Mouse (Mus musculus) limb, embryonic 11.5 days (tissue): Measurements from ENCODE around the gene Olfr209. TPM values are rescaled to one million over a fixed set of nuclear protein-coding genes. Genes with fewer than 3 reads are reported as not detected.
"Not testable (repeated sequence)": the region's sequence is repeated elsewhere in the genome, so short reads cannot be mapped to it uniquely, and the experiment has no call there.

Experiments used
- ATAC-seq: fragments of 200-750 bp; cut with Nextera tagmentation; 2 replicates; pipeline ENCODE4 v1.8.0; 2017; ENCODE audit warnings: low read depth; ENCODE audit not compliant: insufficient number of reproducible peaks, low FRiP score, low TSS enrichment
- DNase-seq: peaks from one replicate; pipeline ENCODE4 v3.0.0-alpha.2; 2015; ENCODE audit warnings: low spot score
- H3K27ac ChIP-seq: fragments of 300-500 bp; sonication (generic); replicated peaks from 2 replicates; pipeline ENCODE4 v1.5.1; 2014; ENCODE audit warnings: low read depth, mild to moderate bottlenecking, low read length
- H3K27me3 ChIP-seq: fragments of 300-500 bp; sonication (generic); 2 replicates; pipeline ENCODE4 v1.6.1; 2014; ENCODE audit warnings: mild to moderate bottlenecking, low read length, mixed read lengths; ENCODE audit not compliant: control insufficient read depth, insufficient read depth
- H3K36me3 ChIP-seq: fragments of 300-500 bp; sonication (generic); 2 replicates; pipeline ENCODE4 v1.6.1; 2014; ENCODE audit warnings: mild to moderate bottlenecking, low read length, moderate library complexity, mixed read lengths; ENCODE audit not compliant: control insufficient read depth, insufficient read depth
- H3K4me1 ChIP-seq: fragments of 300-500 bp; sonication (generic); 2 replicates; pipeline ENCODE4 v1.6.1; 2014; ENCODE audit warnings: low read length, mixed read lengths; ENCODE audit not compliant: control insufficient read depth, insufficient read depth
- H3K4me2 ChIP-seq: fragments of 300-500 bp; sonication (generic); 2 replicates; pipeline ENCODE4 v1.6.1; 2014; ENCODE audit warnings: low read depth, mild to moderate bottlenecking, moderate library complexity; ENCODE audit not compliant: severe bottlenecking
- H3K4me3 ChIP-seq: fragments of 300-500 bp; sonication (generic); 2 replicates; pipeline ENCODE4 v1.5.1; 2014; ENCODE audit warnings: low read depth, low read length
- H3K9ac ChIP-seq: fragments of 300-500 bp; sonication (generic); 2 replicates; pipeline ENCODE4 v1.6.1; 2014; ENCODE audit warnings: mild to moderate bottlenecking, low read length
- H3K9me3 ChIP-seq: fragments of 300-500 bp; sonication (generic); 2 replicates; pipeline ENCODE4 v1.6.1; 2016; ENCODE audit warnings: low read length; ENCODE audit not compliant: control insufficient read depth
- WGBS: fragments of 180-500 bp; shearing (Covaris S2); extraction: QIAGEN DNeasy Blood & Tissue Kit; methylation state at CpG from one replicate; pipeline ENCODE4 v1.1.7; 2014; 5-methylcytosine and 5-hydroxymethylcytosine counted together
- polyA plus RNA-seq: library from polyadenylated mRNA; unstranded; fragments of >200 nt; fragmentation: Nextera tagmentation; extraction: Ambion mirVana; gene quantifications from 2 replicates; pipeline ENCODE4 v1.2.1, GENCODE M21; 2014

Gene Olfr209
- polyA plus RNA-seq, 1 experiment from 2014 or later, result not detected

DNA sequence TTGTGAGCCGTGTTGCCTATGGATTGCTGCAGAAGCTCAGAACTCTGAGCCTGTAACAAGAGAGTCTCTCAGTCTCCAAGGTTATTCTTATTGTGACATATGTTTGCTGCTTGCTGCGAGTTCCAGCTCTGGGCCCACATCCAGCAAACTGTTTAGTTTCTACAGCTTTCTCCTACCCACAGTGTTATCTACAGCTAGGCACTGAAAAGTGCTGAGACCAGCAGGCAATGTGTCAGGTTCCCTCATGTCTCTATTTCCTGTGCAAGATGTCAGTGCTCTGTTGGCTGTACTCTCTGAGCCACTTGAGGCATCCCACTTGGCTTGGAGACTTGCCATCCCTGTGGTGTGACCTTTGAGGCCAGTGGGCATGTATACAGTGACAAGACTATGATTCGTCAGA lies 29.5 kb upstream of the Olfr209 start:
- Histone ChIP-seq H3K36me3 (no peaks in the 10 kb centered on the region), H3K9me3 (no peaks in the 10 kb centered on the region), H3K4me1 (no peaks in the 10 kb centered on the region), H3K27ac (no peak overlapping the region), H3K27me3 (no peaks in the 10 kb centered on the region), H3K9ac (no peak overlapping the region), H3K4me3 (no peak overlapping the region), H3K4me2 (no peak overlapping the region)
- DNase-seq (no peak), ATAC-seq (no peak)
- WGBS, result 83% methylated on average over 3 of the region's 3 CpGs

- Histone ChIP-seq H3K27ac (no peak within 1 kb of the TSS), H3K27me3 (no peaks in the 10 kb centered on the region), H3K4me2 (no peak within 1 kb of the TSS), H3K4me1 (no peaks in the 10 kb centered on the region), H3K9me3 (no peaks in the 10 kb centered on the region), H3K4me3 (no peak within 1 kb of the TSS), H3K9ac (no peak within 1 kb of the TSS), H3K36me3 (no peaks in the 10 kb centered on the region)
- DNase-seq (no peak), ATAC-seq (no peak)
- 87% methylated on average over 1 of the region's 1 CpGs for WGBS
Measured at GRCm38 (mm10) chr16:59349146-59349545, 14.6 kb downstream of the Olfr209 start, which contains the start of gene Olfr206. Gene Olfr206 (minus strand): TSS chr16:59349246.

DNA sequence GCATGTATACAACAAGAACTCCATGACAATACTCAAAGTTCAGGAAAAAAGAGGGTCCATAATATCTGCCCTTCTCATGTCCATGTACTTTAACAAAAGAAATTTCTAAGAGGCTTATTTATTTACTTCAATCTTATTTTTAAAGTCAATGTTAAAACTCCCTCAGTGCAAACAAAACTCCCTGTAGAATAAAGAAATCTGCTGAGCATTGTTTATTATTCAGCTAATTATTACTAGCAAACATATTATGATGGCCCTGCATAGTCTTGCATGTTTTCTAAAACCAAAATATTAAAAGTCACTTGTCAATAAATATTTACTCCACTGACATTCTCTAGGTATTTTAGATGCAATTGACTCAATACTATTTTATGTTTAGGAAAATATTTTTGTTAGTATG lies 32.8 kb downstream of the Olfr209 start, which contains the start of gene Olfr205:
TSS of gene Olfr205 (minus strand) at position 101 of the 400 bp plus-strand sequence.
- Histone ChIP-seq H3K27ac (no peak within 1 kb of the TSS), H3K36me3 (no peaks in the 10 kb centered on the region), H3K27me3 (no peaks in the 10 kb centered on the region), H3K9me3 (no peaks in the 10 kb centered on the region), H3K9ac (no peak within 1 kb of the TSS), H3K4me2 (no peak within 1 kb of the TSS), H3K4me3 (no peak within 1 kb of the TSS), H3K4me1 (no peaks in the 10 kb centered on the region)
- ATAC-seq (no peak), DNase-seq (no peak)

DNA sequence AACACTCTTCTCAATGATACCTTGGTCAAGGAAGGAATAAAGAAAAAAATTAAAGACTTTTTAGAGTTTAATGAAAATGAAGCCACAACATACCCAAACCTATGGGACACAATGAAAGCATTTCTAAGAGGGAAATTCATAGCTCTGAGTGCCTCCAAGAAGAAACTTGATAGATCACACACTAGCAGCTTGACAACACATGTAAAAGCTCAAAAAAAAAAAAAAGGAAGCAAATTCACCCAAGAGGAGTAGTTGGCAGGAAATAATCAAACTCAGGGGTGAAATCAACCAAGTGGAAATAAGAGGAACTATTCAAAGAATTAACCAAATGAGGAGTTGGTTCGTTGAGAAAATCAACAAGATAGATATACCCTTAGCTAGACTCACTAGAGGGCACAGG lies 40.5 kb downstream of the Olfr209 start:
- H3K9me3 ChIP-seq, ATAC-seq, DNase-seq, H3K27me3 ChIP-seq, H3K27ac ChIP-seq, H3K4me3 ChIP-seq, H3K36me3 ChIP-seq, H3K4me2 ChIP-seq, H3K4me1 ChIP-seq, H3K9ac ChIP-seq: not testable (repeated sequence)
- 69% methylated on average over 1 of the region's 1 CpGs for WGBS

DNA sequence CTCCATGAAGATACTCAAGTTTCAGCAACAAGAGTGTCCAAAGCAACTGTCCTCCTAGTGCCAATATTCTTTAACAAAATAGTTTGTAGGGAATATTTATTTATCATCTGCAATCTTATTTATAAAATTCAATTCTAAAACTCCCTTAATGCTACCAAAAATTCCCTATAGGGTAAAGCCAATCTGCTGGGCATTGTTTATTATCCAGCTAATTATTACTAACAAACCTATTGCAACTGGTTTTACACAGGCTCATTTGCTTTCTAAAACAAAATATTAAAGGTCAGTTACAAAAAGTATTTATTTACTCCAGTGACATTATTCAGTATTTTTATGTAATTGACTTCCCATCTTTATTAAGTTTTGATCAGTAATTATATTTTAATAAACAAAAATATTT lies 45.6 kb downstream of the Olfr209 start, which contains the start of gene Olfr204:
TSS of gene Olfr204 (minus strand) at position 101 of the 400 bp plus-strand sequence.
- DNase-seq, result no peak
- H3K27me3 ChIP-seq, result no peaks in the 10 kb centered on the region
- no peaks in the 10 kb centered on the region for H3K9me3 ChIP-seq
- no peak within 1 kb of the TSS for H3K4me3 ChIP-seq
- ATAC-seq, result no peak
- no peak within 1 kb of the TSS for H3K9ac ChIP-seq
- H3K4me1 ChIP-seq, result no peaks in the 10 kb centered on the region
- H3K4me2 ChIP-seq, result no peak within 1 kb of the TSS
- no peaks in the 10 kb centered on the region for H3K36me3 ChIP-seq
- H3K27ac ChIP-seq, result no peak within 1 kb of the TSS

Other genes with a start within 250 kb of the Olfr209 start
- not detected in 2 replicates for gene Olfr194, start 242.9 kb downstream of the Olfr209 start, polyA plus RNA-seq
- gene Olfr195, start 216.9 kb downstream of the Olfr209 start, polyA plus RNA-seq, result not detected in 2 replicates
- not detected in 2 replicates for gene Olfr196, start 193.5 kb downstream of the Olfr209 start, polyA plus RNA-seq
- not detected in 2 replicates for gene Olfr198, start 160.5 kb downstream of the Olfr209 start, polyA plus RNA-seq
- not detected in 2 replicates for gene Olfr199, start 144.2 kb downstream of the Olfr209 start, polyA plus RNA-seq
- gene Olfr201, start 91.4 kb downstream of the Olfr209 start, polyA plus RNA-seq, result not detected in 2 replicates
- gene Olfr202, start 77.2 kb downstream of the Olfr209 start, polyA plus RNA-seq, result not detected in 2 replicates
- gene Olfr203, start 65.1 kb downstream of the Olfr209 start, polyA plus RNA-seq, result not detected in 2 replicates
- not detected in 2 replicates for gene Olfr204, start 45.7 kb downstream of the Olfr209 start, polyA plus RNA-seq
- gene Olfr205, start 32.9 kb downstream of the Olfr209 start, polyA plus RNA-seq, result not detected in 2 replicates
- gene Olfr206, start 14.7 kb downstream of the Olfr209 start, polyA plus RNA-seq, result not detected in 2 replicates
- 0.07 and 0.12 TPM in 2 replicates for gene Gabrr3, start 43.3 kb upstream of the Olfr209 start, polyA plus RNA-seq
- gene Riox2, start 107.8 kb upstream of the Olfr209 start, polyA plus RNA-seq, result 31.2 and 34.9 TPM in 2 replicates
- 7.3 and 9.7 TPM in 2 replicates for gene Crybg3, start 237.0 kb upstream of the Olfr209 start, polyA plus RNA-seq